ENCODE assay signal across 28 mouse cellular contexts in the genomic region with DNA sequence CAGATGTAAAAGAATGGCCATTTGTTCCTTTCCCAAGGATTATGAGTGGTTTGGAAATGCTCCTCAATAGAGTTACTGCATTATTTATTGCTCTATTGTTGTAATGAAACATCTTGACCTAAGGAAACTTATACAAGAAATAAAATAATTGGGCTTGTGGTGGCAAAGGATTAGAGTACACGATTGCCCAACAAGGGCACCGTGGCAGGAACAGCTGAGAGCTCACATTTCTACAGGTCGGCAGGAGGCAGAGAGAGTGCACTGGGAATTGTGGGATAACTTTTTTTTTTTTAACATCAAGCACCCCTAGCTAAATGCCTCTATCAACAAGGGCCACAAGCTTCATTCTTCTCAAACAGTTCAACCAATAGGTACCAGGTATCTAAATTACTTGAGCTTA.
"Had no signal": no experiment of that assay in that cellular context is flagged by ENCODE, and none has a peak within 500 bp of the region (broad histone marks: within the 10 kb centered on the region; RNA-seq: fewer than 3 reads in every experiment).

No protein-coding gene starts in this region.

- H3K4me1 ChIP-seq: embryonic facial prominence, embryonic 10.5 days; embryonic facial prominence, embryonic 12.5 days; embryonic facial prominence, embryonic 13.5 days; embryonic facial prominence, embryonic 15.5 days; forebrain, embryonic 10.5 days; forebrain, embryonic 12.5 days; forebrain, embryonic 13.5 days; forebrain, embryonic 15.5 days; heart, embryonic 10.5 days had no signal

- H3K27ac ChIP-seq: embryonic facial prominence, embryonic 10.5 days; embryonic facial prominence, embryonic 12.5 days; embryonic facial prominence, embryonic 13.5 days; embryonic facial prominence, embryonic 15.5 days; forebrain, embryonic 10.5 days; forebrain, embryonic 12.5 days; forebrain, embryonic 13.5 days; forebrain, embryonic 15.5 days; gastrocnemius, adult 2 months; heart, adult 2 months; heart, embryonic 10.5 days had no signal

- DNase-seq: cerebellum, adult 9-10 months; cerebellum, adult 9-11 months; cerebellum, postnatal 10 days; cerebellum, postnatal 14 days; cerebellum, postnatal 25 days; cerebellum, postnatal 36 days; embryo, embryonic 11 days; forebrain, postnatal 0 days; gastrocnemius, adult 2 months; gastrocnemius, postnatal 10 days; gastrocnemius, postnatal 14 days; gastrocnemius, postnatal 25 days; gastrocnemius, postnatal 36 days; heart, adult 11 months; heart, adult 18-20 months; heart, adult 2 months had no signal

- H3K9ac ChIP-seq: embryonic facial prominence, embryonic 12.5 days; embryonic facial prominence, embryonic 13.5 days; embryonic facial prominence, embryonic 15.5 days; forebrain, embryonic 12.5 days; forebrain, embryonic 13.5 days; forebrain, embryonic 15.5 days; forebrain, postnatal 0 days had no signal

- H3K4me2 ChIP-seq: embryonic facial prominence, embryonic 12.5 days; embryonic facial prominence, embryonic 13.5 days; embryonic facial prominence, embryonic 15.5 days; forebrain, embryonic 12.5 days; forebrain, embryonic 13.5 days; forebrain, embryonic 15.5 days had no signal

- H3K4me3 ChIP-seq: embryonic facial prominence, embryonic 10.5 days; embryonic facial prominence, embryonic 12.5 days; embryonic facial prominence, embryonic 13.5 days; embryonic facial prominence, embryonic 15.5 days; erythroblast, embryonic 14.5 days; forebrain, embryonic 10.5 days; forebrain, embryonic 12.5 days; forebrain, embryonic 13.5 days; forebrain, embryonic 15.5 days; gastrocnemius, adult 2 months; heart, adult 2 months; heart, embryonic 10.5 days had no signal

- H3K9me3 ChIP-seq: embryonic facial prominence, embryonic 10.5 days; embryonic facial prominence, embryonic 12.5 days; embryonic facial prominence, embryonic 13.5 days; embryonic facial prominence, embryonic 15.5 days; forebrain, embryonic 10.5 days; forebrain, embryonic 12.5 days; forebrain, embryonic 13.5 days; forebrain, embryonic 15.5 days; heart, embryonic 10.5 days had no signal

- ATAC-seq: forebrain, embryonic 13.5 days; forebrain, embryonic 14.5 days; forebrain, embryonic 15.5 days; forebrain, embryonic 16.5 days; forebrain, postnatal 0 days had no signal

- H3K27me3 ChIP-seq: embryonic facial prominence, embryonic 12.5 days; embryonic facial prominence, embryonic 13.5 days; embryonic facial prominence, embryonic 15.5 days; forebrain, embryonic 12.5 days; forebrain, embryonic 13.5 days; forebrain, embryonic 15.5 days had no signal

- H3K36me3 ChIP-seq: embryonic facial prominence, embryonic 10.5 days; embryonic facial prominence, embryonic 12.5 days; embryonic facial prominence, embryonic 13.5 days; embryonic facial prominence, embryonic 15.5 days; forebrain, embryonic 10.5 days; forebrain, embryonic 12.5 days; forebrain, embryonic 15.5 days; heart, embryonic 10.5 days had no signal
